Comparison of ENCODE assay signal across 22 mouse cellular contexts in the genomic region with DNA sequence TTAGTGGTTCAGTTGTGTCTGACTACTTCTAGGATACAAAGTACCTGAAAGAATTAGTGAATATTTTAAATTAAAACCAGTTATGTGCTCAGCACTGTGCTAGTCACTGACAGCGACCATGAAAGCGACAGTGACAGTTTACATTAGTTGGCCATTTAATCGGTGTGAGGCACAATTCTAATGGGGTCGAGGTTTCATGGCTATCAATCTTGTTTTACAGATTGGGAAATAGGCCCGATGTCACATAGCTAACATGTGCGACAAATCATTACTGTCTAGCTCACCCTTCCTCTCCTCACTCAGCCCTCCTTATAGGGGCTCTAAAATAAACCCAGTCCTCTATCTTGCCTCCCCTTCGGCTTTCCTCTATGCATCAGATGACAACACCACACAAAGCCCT. TPM values are rescaled to one million over a fixed set of nuclear protein-coding genes. Genes with fewer than 3 reads are reported as not detected.
DNase-seq lines count a peak whose midpoint lies in the region; ATAC-seq and TF ChIP-seq lines count a peak whose summit lies in the region.
"Had no signal": no experiment of that assay in that cellular context is flagged by ENCODE, and none has a peak within 500 bp of the region (broad histone marks: within the 10 kb centered on the region; RNA-seq: fewer than 3 reads in every experiment).

No protein-coding gene starts in this region.

- no peak overlapping the region for H3K4me2 ChIP-seq in lung, postnatal 0 days (replicated peaks; ENCODE audit: low read depth, low read length)
- H3K4me2 ChIP-seq in hindbrain, embryonic 15.5 days: no peak overlapping the region
- no peak overlapping the region for H3K4me2 ChIP-seq in neural tube, embryonic 14.5 days (ENCODE audit: low read depth, low read length)
- H3K4me2 ChIP-seq: embryonic facial prominence, embryonic 12.5 days; heart, embryonic 13.5 days; liver, embryonic 11.5 days had no signal

- peak; percentile 38 for DNase-seq in adrenal gland, adult 2 months
- DNase-seq in adrenal gland, postnatal 14 days: no peak
- no peak for DNase-seq in lung, postnatal 0 days (ENCODE audit: low spot score)
- no peak for DNase-seq in lung, postnatal 10 days
- no peak for DNase-seq in cerebellum, postnatal 36 days
- no peak for DNase-seq in adipocyte (ENCODE audit: low spot score)
- DNase-seq: adrenal gland, adult 8-10 months; cerebellum, adult 18-20 months; heart, postnatal 36 days; kidney, postnatal 14 days; retina, postnatal 1 day; thymus, postnatal 25 days had no signal

- no peaks in the 10 kb centered on the region for H3K27me3 ChIP-seq in lung, postnatal 0 days (replicated peaks; ENCODE audit: insufficient read depth, low read length)
- H3K27me3 ChIP-seq in hindbrain, embryonic 15.5 days: no peaks in the 10 kb centered on the region
- no peaks in the 10 kb centered on the region for H3K27me3 ChIP-seq in neural tube, embryonic 14.5 days (ENCODE audit: control insufficient read depth, insufficient read depth, low read length)
- H3K27me3 ChIP-seq: heart, embryonic 13.5 days had no signal

- H3K4me1 ChIP-seq in lung, postnatal 0 days (ENCODE audit: insufficient read depth, low read depth, low read length): no peaks in the 10 kb centered on the region
- peaks cover 8% of the 10 kb centered on the region; the same call in 1 of the 2 replicates for H3K4me1 ChIP-seq in hindbrain, embryonic 15.5 days (replicated peaks)
- H3K4me1 ChIP-seq in neural tube, embryonic 14.5 days (ENCODE audit: control insufficient read depth, insufficient read depth, low read length): 0 out of 2 replicates have a peak, but pooled peaks cover 4% of the 10 kb centered on the region
- H3K4me1 ChIP-seq: embryonic facial prominence, embryonic 12.5 days; limb, embryonic 10.5 days had no signal

- no peak overlapping the region for H3K9ac ChIP-seq in lung, postnatal 0 days (replicated peaks; ENCODE audit: low read depth)
- H3K9ac ChIP-seq in hindbrain, embryonic 15.5 days: no peak overlapping the region
- H3K9ac ChIP-seq in neural tube, embryonic 14.5 days (replicated peaks; ENCODE audit: low read depth, low read length): no peak overlapping the region
- H3K9ac ChIP-seq: embryonic facial prominence, embryonic 12.5 days; heart, embryonic 13.5 days had no signal

- H3K9me3 ChIP-seq in lung, postnatal 0 days (ENCODE audit: low read length): no peaks in the 10 kb centered on the region
- no peaks in the 10 kb centered on the region for H3K9me3 ChIP-seq in hindbrain, embryonic 15.5 days
- H3K9me3 ChIP-seq in neural tube, embryonic 14.5 days (ENCODE audit: control insufficient read depth, low read length): no peaks in the 10 kb centered on the region
- H3K9me3 ChIP-seq: embryonic facial prominence, embryonic 12.5 days; heart, embryonic 13.5 days; limb, embryonic 10.5 days had no signal

- 55% methylated on average over 7 of the region's 7 CpGs for WGBS in lung, postnatal 0 days
- WGBS in hindbrain, embryonic 15.5 days: 50% methylated on average over 7 of the region's 7 CpGs
- WGBS in neural tube, embryonic 14.5 days: 27% methylated on average over 7 of the region's 7 CpGs

- ATAC-seq in lung, postnatal 0 days: 0 out of 2 replicates have a peak, but pooled peaks have one; percentile 25
- 0 out of 2 replicates have a peak, but pooled peaks have one; percentile 57 for ATAC-seq in hindbrain, embryonic 15.5 days (ENCODE audit: low FRiP score, low read depth)
- peak; percentile 49; the same call in 1 of the 2 replicates for ATAC-seq in neural tube, embryonic 14.5 days (ENCODE audit: low read depth)
- ATAC-seq: intestine, embryonic 16.5 days had no signal

- no peak overlapping the region for H3K27ac ChIP-seq in lung, postnatal 0 days (ENCODE audit: low read length)
- H3K27ac ChIP-seq in hindbrain, embryonic 15.5 days (replicated peaks): no peak overlapping the region
- no peak overlapping the region for H3K27ac ChIP-seq in neural tube, embryonic 14.5 days (ENCODE audit: low read depth, low read length)
- H3K27ac ChIP-seq: embryonic facial prominence, embryonic 12.5 days; heart, embryonic 13.5 days; left cerebral cortex, adult 2 months; limb, embryonic 10.5 days had no signal

- no peak for TF ChIP-seq CTCF in lung, postnatal 0 days (IDR thresholded peaks at IDR 0.05)

- H3K4me3 ChIP-seq in lung, postnatal 0 days (ENCODE audit: low read depth, low read length): no peak overlapping the region
- H3K4me3 ChIP-seq in hindbrain, embryonic 15.5 days: no peak overlapping the region
- no peak overlapping the region for H3K4me3 ChIP-seq in neural tube, embryonic 14.5 days (ENCODE audit: low read depth, low read length)
- H3K4me3 ChIP-seq: embryonic facial prominence, embryonic 12.5 days; heart, embryonic 13.5 days; left cerebral cortex, adult 2 months; limb, embryonic 10.5 days had no signal

- H3K36me3 ChIP-seq in lung, postnatal 0 days (ENCODE audit: insufficient read depth, low read length): no peaks in the 10 kb centered on the region
- H3K36me3 ChIP-seq in hindbrain, embryonic 15.5 days: no peaks in the 10 kb centered on the region
- no peaks in the 10 kb centered on the region for H3K36me3 ChIP-seq in neural tube, embryonic 14.5 days (ENCODE audit: control insufficient read depth, insufficient read depth, low read length)
- H3K36me3 ChIP-seq: embryonic facial prominence, embryonic 12.5 days; heart, embryonic 13.5 days; limb, embryonic 10.5 days had no signal

- no peak for TF ChIP-seq EP300 in lung, postnatal 0 days (IDR thresholded peaks at IDR 0.05)

RNA-seq across cellular contexts. Expression of a gene that starts 11.5 kb away (rescaled TPM):
- total RNA-seq in adrenal gland, adult 2 months (2021): 10 to 100 TPM in 1 of 2 experiments, 1 to 10 TPM in 1; 9.1 to 15.7 TPM
- 4.3 and 4.9 TPM in 2 replicates for polyA plus RNA-seq in adrenal gland, adult 2 months (2012; rRNA removed)
- 11.0 and 12.2 TPM in 2 replicates for total RNA-seq in adrenal gland, postnatal 14 days (2021)
- 0.04 and 0.10 TPM in 2 replicates for polyA plus RNA-seq in lung, postnatal 0 days (2015; fragmentation: Nextera tagmentation; extraction: Ambion mirVana)
- polyA plus RNA-seq in hindbrain, embryonic 15.5 days (2015; fragmentation: Nextera tagmentation; extraction: Ambion mirVana): 3.7 and 4.6 TPM in 2 replicates
- 4.9 and 5.0 TPM in 2 replicates for polyA plus RNA-seq in neural tube, embryonic 14.5 days (2014; fragmentation: Nextera tagmentation; extraction: Ambion mirVana)
- total RNA-seq: MEL; neutrophil, adult 5-6 weeks had no signal
